Mouse (Mus musculus) ES-CJ7 (cell line): ENCODE measurements around the gene Gm9964.
"Not testable (repeated sequence)": the region's sequence is repeated elsewhere in the genome, so short reads cannot be mapped to it uniquely, and the experiment has no call there.

Experiments
- DNase-seq: peaks from one replicate; pipeline ENCODE4 v3.0.0; 2011; ENCODE audit warnings: low read depth, low spot score

The Gm9964 gene

DNA sequence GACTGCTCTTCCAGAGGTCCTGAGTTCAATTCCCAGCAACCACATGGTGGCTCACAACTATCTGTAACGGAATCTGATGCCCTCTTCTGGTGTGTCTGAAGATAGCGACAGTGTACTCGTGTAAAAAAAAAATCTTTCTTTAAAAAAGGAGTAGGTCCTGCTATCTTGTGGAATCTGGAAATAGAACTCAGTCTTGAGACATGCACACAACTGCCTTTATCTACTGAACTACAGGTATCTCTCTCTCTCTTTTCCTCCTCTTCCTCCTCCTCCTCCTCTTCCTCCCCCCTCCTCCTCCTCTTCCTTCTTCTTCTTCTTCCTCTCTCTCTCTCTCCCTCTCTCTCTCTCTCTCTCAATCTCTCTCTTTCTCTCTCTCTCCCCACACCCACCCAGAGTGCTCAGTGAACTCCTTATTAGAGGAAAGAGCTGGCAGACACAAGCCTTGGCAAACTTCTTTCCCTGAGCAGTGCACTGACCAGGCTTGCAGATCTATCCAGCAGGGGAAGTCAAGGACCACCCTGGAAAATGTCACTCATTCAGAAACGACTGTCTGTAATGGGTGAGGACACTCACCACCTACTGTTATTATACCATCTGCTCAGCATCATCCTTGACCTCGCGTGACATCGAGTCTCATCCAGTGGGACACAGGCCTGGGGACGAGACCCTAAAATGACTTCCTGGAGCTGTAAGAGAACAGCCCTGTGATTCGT is 3.2 kb upstream of the Gm9964 start:
- DNase-seq = no peak

DNA sequence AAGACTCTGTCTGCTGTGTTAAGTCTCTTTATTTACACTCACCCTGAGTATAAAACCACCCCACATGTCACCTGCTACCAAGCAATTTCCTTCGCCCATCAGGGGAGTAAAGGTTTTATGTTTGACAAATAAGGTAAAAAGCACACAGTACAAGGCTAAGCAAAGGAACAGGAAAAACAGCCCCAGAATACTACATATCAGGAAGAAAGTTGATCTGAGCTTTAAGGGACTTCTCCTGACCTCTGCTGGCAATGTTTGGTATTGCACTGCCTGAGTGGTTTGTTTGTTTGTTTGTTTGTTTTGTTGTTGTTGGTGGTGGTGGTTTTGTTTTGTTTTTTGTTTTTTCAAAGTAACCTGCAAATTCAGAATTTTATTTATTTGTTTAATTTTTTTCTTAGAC is 539 bp downstream of the Gm9964 start:
- DNase-seq = peak; percentile 52

GRCm38 (mm10) chr11:79293971-79294370 is 2.7 kb downstream of the Gm9964 start:
- DNase-seq = no peak

- no peak for DNase-seq
Measured at GRCm38 (mm10) chr11:79293025-79293424, 3.7 kb downstream of the Gm9964 start.

GRCm38 (mm10) chr11:79292130-79292529 is 4.6 kb downstream of the Gm9964 start:
- no peak for DNase-seq

- no peak for DNase-seq
Measured at GRCm38 (mm10) chr11:79291651-79292050, 5.1 kb downstream of the Gm9964 start.

GRCm38 (mm10) chr11:79290473-79290872 is 6.2 kb downstream of the Gm9964 start:
- peak; percentile 62 for DNase-seq

DNA sequence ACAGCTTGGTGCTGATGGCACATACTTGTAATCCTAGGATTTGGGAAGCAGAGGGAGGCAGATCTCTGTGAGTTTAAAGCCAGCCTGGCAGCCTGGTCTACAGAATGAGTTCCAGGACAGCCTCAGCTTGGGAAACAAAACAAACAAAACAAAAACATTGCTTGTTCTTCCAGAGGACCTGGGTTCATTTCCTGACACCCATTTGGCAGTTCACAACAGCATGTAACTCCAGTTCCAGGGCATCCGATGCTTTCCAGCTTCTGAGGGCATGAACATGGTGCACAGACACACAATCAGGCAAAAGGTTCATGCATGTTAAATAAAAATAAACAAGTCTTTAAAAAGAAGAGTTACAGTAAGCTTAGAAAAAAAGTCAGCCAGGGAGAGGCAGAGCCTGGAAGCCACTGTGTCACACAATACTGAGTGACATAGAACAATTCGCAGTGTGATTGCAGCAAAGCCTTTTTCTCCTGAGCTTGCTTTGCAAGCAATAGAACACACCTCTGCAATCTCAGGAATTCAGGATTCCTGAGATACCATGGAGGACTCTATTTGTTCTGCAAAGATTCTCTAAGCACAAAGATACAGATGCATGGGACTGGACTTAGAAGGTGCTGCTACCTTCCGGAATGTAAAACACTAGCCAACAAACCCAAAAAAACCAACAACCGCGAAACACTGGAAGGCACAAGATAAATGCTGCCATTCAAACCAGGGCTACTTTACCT is 7.6 kb downstream of the Gm9964 start:
- no peak for DNase-seq

DNA sequence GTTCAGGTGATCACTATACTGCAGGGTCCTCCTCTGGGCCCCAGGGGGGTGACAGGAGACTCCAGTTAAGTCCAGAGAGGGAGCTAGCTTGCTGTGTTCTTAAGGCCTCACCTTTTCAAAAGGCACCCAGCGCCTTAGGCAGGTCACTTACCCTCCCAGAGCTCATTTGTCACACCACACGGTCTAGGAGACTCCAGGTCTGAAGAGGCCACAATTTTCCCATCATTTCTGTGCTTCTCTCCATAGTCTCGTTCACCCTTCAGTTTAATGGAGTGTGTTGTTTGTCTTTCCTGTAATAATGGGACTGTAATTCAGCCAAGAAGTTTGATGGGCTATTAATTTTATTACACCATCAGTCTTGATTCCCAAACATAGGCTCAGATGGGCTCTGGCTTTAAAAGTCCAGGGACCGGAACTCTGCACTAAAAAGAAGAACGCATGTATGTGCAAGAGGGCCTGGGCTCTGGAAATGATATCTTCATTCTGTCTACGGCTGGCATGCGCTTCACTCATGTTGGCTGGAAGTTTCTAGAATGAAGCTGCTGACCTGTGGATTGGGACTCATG is 8.3 kb downstream of the Gm9964 start:
- DNase-seq = no peak

DNA sequence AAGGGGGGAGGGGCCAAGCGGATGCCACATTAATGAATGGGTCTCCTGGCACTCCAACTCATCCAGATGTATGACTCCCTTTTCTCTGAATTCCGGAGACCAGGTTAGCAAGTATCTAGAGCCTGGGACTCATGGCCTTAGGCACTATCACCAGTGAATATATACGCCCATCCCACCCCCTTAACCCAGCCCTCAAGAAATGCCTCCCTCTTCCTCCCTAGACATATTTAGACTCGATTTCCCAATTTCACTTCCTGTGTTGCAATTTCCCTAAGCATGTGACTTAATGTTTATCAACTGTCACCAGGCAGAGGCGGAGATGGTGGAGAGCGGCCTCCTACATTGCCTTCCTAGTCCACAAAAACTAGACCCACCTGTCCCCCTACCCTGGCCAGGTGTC is 9.3 kb downstream of the Gm9964 start:
- no peak for DNase-seq

GRCm38 (mm10) chr11:79286305-79286799 is 10.4 kb downstream of the Gm9964 start:
- DNase-seq = no peak

DNA sequence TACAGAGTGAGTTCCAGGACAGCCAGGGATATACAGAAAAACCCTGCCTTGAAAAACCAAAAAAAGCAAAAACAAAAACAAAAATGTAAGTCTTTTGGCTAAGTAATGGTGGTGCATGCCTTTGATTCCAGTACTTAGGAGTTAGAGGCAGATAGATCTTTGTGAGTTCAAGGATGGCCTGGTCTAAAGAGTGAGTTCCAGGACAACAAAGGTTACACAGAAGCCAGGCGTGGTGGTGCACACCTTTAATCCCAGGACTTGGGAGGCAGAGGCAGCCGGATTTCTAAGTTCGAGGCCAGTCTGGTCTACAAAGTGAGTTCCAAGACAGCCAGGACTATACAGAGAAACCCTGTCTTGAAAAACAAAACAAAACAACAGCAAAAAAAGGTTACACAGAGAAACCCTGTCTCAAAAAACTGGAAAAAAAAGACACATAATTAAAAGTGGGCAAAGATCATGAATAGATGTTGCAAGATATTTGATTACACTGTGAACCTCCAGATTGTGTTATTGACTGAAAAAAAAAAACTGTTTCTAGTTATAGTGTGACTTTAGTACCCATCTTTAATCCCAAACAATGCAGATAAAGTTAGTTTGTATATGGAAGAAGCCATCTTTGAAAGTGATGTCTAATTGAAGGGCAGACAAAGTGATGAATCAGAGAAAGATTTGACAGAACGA is 13.2 kb downstream of the Gm9964 start:
- DNase-seq = no peak

GRCm38 (mm10) chr11:79281396-79281795 is 15.3 kb downstream of the Gm9964 start:
- DNase-seq = no peak

DNA sequence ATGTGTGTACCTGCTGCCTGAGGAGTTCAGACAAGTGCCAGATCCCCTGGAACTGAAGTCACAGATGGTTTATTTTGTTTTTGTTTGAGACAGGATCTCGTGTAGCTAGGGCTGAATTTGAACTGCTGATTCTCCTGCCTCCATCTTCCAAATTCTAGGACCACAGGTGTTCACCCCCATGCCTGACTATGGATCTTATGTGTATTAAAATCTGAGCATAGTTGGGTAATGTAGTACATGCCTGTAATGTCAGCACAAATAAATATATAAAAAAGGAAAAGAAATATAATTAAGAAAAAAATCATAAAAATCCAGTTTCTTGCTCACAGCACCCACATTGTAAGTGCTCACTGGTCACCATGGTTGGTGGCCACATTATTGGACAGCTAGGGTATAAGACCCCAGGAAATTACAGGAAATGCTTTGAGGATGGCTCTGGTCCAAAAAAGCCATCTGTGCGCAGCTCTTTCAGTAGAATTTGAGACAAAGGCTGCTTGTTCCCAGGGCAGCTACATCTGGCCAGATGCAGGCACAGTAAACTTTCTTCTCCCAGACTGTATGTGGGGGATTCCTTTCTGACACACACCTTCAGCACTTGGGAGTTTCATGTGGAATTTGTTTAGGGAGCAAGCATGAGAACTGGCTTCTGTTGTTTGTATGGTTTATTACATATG is 16.8 kb downstream of the Gm9964 start:
- no peak for DNase-seq

- no peak for DNase-seq
Measured at GRCm38 (mm10) chr11:79273757-79274156, 22.9 kb downstream of the Gm9964 start.

- no peak for DNase-seq
Measured at GRCm38 (mm10) chr11:79273039-79273438, 23.7 kb downstream of the Gm9964 start.

DNA sequence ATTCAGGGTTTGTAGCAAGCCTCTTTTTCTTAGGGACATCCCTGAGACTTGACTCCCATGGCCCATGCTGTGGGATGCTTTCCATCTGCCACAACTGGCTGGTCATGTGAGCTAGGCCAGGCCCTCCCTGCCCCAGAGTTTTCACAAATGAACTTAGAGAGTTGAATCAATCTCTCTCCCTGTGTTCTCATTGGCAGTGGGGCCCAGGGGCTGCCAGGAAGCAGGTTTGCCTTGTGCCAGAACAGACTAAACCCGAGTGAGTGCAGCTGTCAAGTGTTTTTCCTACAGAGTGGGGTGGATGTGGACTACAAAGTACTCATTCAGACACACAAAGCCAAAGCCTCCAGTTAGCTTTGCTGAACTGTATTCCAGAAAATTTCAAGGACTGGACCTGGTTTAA is 29.5 kb downstream of the Gm9964 start:
- DNase-seq = no peak

GRCm38 (mm10) chr11:79264376-79264775 is 32.3 kb downstream of the Gm9964 start:
- no peak for DNase-seq

DNA sequence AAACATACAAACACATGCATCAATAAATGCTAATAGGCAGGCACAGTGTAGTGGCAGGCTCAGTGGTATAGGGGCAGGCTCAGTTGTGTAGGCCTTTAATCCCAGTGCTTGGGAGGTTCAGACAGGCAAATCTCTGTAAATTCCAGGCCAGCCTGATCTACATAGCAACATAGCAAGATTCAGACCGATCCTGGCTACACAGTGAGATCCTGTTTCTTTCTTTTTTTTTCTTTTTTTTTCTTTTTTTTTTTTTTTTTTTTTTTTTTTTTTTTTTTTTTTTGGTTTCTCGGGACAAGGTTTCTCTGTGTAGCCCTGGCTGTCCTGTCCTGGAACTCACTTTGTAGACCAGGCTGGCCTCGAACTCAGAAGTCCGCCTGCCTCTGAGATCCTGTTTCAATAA is 36.6 kb downstream of the Gm9964 start:
- DNase-seq = not testable (repeated sequence)

DNA sequence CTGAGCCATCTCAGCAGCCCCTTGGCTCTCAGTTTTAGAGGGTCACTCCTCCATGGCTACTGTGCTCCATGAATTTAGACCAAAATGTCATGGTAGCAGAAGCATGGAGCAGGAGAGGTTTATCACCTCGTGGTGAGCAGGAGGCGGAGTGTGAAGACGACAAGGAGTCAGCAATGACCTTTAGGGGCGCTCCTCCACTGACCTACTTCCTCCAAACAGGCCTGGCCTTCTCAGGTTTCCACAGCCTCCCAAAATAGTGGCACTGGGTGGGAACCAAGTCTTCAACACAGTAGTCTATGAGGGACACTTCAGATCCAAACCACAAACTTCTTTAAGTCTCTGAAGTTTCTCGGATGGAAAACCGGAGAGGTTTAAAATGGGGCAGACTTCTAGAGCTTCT is 38.0 kb downstream of the Gm9964 start:
- DNase-seq = no peak

DNA sequence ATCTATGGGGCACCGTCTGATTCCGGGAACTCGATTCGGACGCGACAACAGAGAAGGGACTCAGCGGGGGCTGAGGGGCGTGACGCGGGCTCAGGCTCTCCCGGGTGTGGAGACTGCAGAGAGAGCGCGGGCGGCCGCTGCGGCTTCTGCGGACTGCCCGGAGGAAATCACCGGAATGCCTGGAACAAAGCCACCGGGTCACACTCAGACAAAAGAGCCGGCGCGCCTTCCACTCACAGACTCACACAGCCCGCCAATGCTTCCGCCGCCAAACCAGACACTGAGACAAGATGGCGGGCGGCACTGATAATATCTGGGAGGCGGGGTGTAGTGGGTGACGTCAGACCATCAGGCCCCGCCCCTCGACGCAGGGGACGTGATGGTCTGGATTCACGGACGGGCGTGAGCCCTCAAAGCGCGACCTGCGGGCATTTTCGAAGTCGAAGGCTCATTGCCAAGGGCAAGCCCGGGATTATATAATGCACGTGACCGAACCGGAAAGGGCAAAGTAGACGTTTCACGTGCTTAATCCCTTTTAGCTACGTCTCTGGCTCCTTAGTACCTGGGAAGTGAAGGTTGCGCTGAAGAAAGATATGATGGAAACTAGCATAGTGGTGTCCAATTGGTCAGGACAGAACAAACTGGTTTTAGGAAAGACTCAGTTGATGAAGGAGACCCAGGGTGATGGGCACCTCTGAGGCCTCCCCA is 42.2 kb downstream of the Gm9964 start, which contains the start of gene Wsb1:
Gene Wsb1, minus strand, starts transcription at position 281 of the 708 bp plus-strand sequence.
- DNase-seq = peak; percentile 94
